Comparison of ENCODE assay signal across 9 mouse cellular contexts in genomic region chr1:172025201-172025904, GRCm38 (mm10). TPM values are rescaled to one million over a fixed set of nuclear protein-coding genes. Genes with fewer than 3 reads are reported as not detected.
DNase-seq lines count a peak whose midpoint lies in the region; ATAC-seq and TF ChIP-seq lines count a peak whose summit lies in the region.
"Had no signal": no experiment of that assay in that cellular context is flagged by ENCODE, and none has a peak within 500 bp of the region (broad histone marks: within the 10 kb centered on the region; RNA-seq: fewer than 3 reads in every experiment).

No protein-coding gene starts in this region.

- H3K4me3 ChIP-seq in lung, embryonic 14.5 days (ENCODE audit: low read depth, low read length) = peak overlapping the region; percentile 86
- H3K4me3 ChIP-seq in lung, adult 2 months (replicated peaks; ENCODE audit: extremely low read depth, low read depth, low read length) = no peak overlapping the region
- H3K4me3 ChIP-seq in limb, embryonic 11.5 days (ENCODE audit: low read depth, low read length) = peak overlapping the region; percentile 89
- H3K4me3 ChIP-seq in stomach, embryonic 15.5 days (replicated peaks) = peak overlapping the region; percentile 89

- no peak for TF ChIP-seq POLR2A in lung, adult 2 months (IDR thresholded peaks at IDR 0.05; ENCODE audit: borderline replicate concordance, extremely low read depth, low read depth, low read length)

- H3K4me2 ChIP-seq in lung, embryonic 14.5 days = peak overlapping the region; percentile 72
- H3K4me2 ChIP-seq in limb, embryonic 11.5 days (ENCODE audit: low read depth, severe bottlenecking) = peak overlapping the region; percentile 75
- peak overlapping the region; percentile 73 for H3K4me2 ChIP-seq in stomach, embryonic 15.5 days

- no peak for TF ChIP-seq CTCF in lung, embryonic 14.5 days (IDR thresholded peaks at IDR 0.05; ENCODE audit: low read depth)
- TF ChIP-seq CTCF in lung, adult 2 months (IDR thresholded peaks at IDR 0.05; ENCODE audit: insufficient read depth, low read length) = no peak

- no peaks in the 10 kb centered on the region for H3K9me3 ChIP-seq in lung, embryonic 14.5 days (ENCODE audit: low read depth, low read length)
- H3K9me3 ChIP-seq in limb, embryonic 11.5 days (ENCODE audit: control insufficient read depth, low read length) = no peaks in the 10 kb centered on the region
- H3K9me3 ChIP-seq in stomach, embryonic 15.5 days = no peaks in the 10 kb centered on the region

- ATAC-seq in lung, embryonic 14.5 days (ENCODE audit: insufficient read depth) = no peak
- ATAC-seq in limb, embryonic 11.5 days (ENCODE audit: insufficient number of reproducible peaks, low FRiP score, low TSS enrichment, low read depth) = no peak
- ATAC-seq in stomach, embryonic 15.5 days (ENCODE audit: insufficient read depth, low FRiP score, low read depth) = no peak

- no peak overlapping the region for H3K27ac ChIP-seq in lung, embryonic 14.5 days (ENCODE audit: low read depth)
- no peak overlapping the region for H3K27ac ChIP-seq in limb, embryonic 11.5 days (replicated peaks; ENCODE audit: low read depth, low read length)
- no peak overlapping the region for H3K27ac ChIP-seq in stomach, embryonic 15.5 days

- H3K27me3 ChIP-seq in lung, embryonic 14.5 days (ENCODE audit: insufficient read depth, low read length) = no peaks in the 10 kb centered on the region
- H3K27me3 ChIP-seq in limb, embryonic 11.5 days (ENCODE audit: control insufficient read depth, insufficient read depth, low read length) = no peaks in the 10 kb centered on the region
- H3K27me3 ChIP-seq in stomach, embryonic 15.5 days (replicated peaks) = no peaks in the 10 kb centered on the region

- H3K9ac ChIP-seq in lung, embryonic 14.5 days = peak overlapping the region; percentile 93; the same call in 1 of the 2 replicates
- H3K9ac ChIP-seq in limb, embryonic 11.5 days (ENCODE audit: low read length) = peak overlapping the region; percentile 98
- no peak overlapping the region for H3K9ac ChIP-seq in stomach, embryonic 15.5 days

- H3K4me1 ChIP-seq in lung, embryonic 14.5 days (ENCODE audit: insufficient read depth) = peaks cover 12% of the 10 kb centered on the region; the same call in 1 of the 2 replicates
- 0 out of 2 replicates have a peak, but pooled peaks cover 4% of the 10 kb centered on the region for H3K4me1 ChIP-seq in lung, adult 2 months (ENCODE audit: control insufficient read depth, insufficient read depth, low read length)
- peaks cover 24% of the 10 kb centered on the region for H3K4me1 ChIP-seq in limb, embryonic 11.5 days (ENCODE audit: control insufficient read depth, insufficient read depth, low read length)
- peaks cover 30% of the 10 kb centered on the region for H3K4me1 ChIP-seq in stomach, embryonic 15.5 days

- DNase-seq in cerebellum, adult 9-10 months = peak; percentile 45
- DNase-seq in cerebellum, adult 11 months = no peak
- no peak for DNase-seq in lung, embryonic 14.5 days
- DNase-seq in lung, adult 2 months = no peak
- DNase-seq in limb, embryonic 11.5 days (ENCODE audit: low spot score) = no peak
- DNase-seq in right cerebral cortex, postnatal 25 days = no peak
- no peak for DNase-seq in right cerebral cortex, adult 2 months (ENCODE audit: low spot score in 2 of 2)
- DNase-seq: gastrocnemius, postnatal 10 days had no signal

- peaks cover 3% of the 10 kb centered on the region; the same call in 1 of the 2 replicates for H3K36me3 ChIP-seq in lung, embryonic 14.5 days (ENCODE audit: insufficient read depth)
- no peaks in the 10 kb centered on the region for H3K36me3 ChIP-seq in limb, embryonic 11.5 days (ENCODE audit: control insufficient read depth, insufficient read depth, low read length)
- H3K36me3 ChIP-seq in stomach, embryonic 15.5 days = no peaks in the 10 kb centered on the region

- WGBS in lung, embryonic 14.5 days = 44% methylated on average over 8 of the region's 8 CpGs
- 72% methylated on average over 8 of the region's 8 CpGs for WGBS in lung, adult 2 months
- WGBS in limb, embryonic 11.5 days = 58% methylated on average over 8 of the region's 8 CpGs
- WGBS in stomach, embryonic 15.5 days = 49% methylated on average over 8 of the region's 8 CpGs

RNA-seq across cellular contexts. Expression of gene Vangl2, which starts 2.9 kb away (rescaled TPM):
- polyA plus RNA-seq in lung, embryonic 14.5 days (2014; fragmentation: Nextera tagmentation; extraction: Ambion mirVana) = 17.1 TPM in 2 replicates
- polyA plus RNA-seq in lung, adult 2 months (2012; rRNA removed) = 4.4 and 9.6 TPM in 2 replicates
- polyA plus RNA-seq in limb, embryonic 11.5 days (2014; fragmentation: Nextera tagmentation; extraction: Ambion mirVana) = 23.3 and 26.3 TPM in 2 replicates
- polyA plus RNA-seq in stomach, embryonic 15.5 days (2015; fragmentation: Nextera tagmentation; extraction: Ambion mirVana) = 9.9 and 11.3 TPM in 2 replicates

RNA-seq across cellular contexts. Expression of gene Nhlh1, which starts 32.0 kb away (rescaled TPM):
- polyA plus RNA-seq in lung, embryonic 14.5 days (2014; fragmentation: Nextera tagmentation; extraction: Ambion mirVana) = not detected in 2 replicates
- 0.05 TPM in 1 of 2 replicates, not detected in the other for polyA plus RNA-seq in lung, adult 2 months (2012; rRNA removed)
- not detected in 2 replicates for polyA plus RNA-seq in limb, embryonic 11.5 days (2014; fragmentation: Nextera tagmentation; extraction: Ambion mirVana)
- polyA plus RNA-seq in stomach, embryonic 15.5 days (2015; fragmentation: Nextera tagmentation; extraction: Ambion mirVana) = not detected in 2 replicates

RNA-seq across cellular contexts. Expression of gene Copa, which starts 57.0 kb away (rescaled TPM):
- polyA plus RNA-seq in lung, embryonic 14.5 days (2014; fragmentation: Nextera tagmentation; extraction: Ambion mirVana) = 218 and 226 TPM in 2 replicates
- 31.5 and 53.1 TPM in 2 replicates for polyA plus RNA-seq in lung, adult 2 months (2012; rRNA removed)
- polyA plus RNA-seq in limb, embryonic 11.5 days (2014; fragmentation: Nextera tagmentation; extraction: Ambion mirVana) = 173 and 197 TPM in 2 replicates
- 190 and 220 TPM in 2 replicates for polyA plus RNA-seq in stomach, embryonic 15.5 days (2015; fragmentation: Nextera tagmentation; extraction: Ambion mirVana)

RNA-seq across cellular contexts. Expression of gene Ncstn, which starts 57.2 kb away (rescaled TPM):
- 131 and 133 TPM in 2 replicates for polyA plus RNA-seq in lung, embryonic 14.5 days (2014; fragmentation: Nextera tagmentation; extraction: Ambion mirVana)
- 80.1 and 95.0 TPM in 2 replicates for polyA plus RNA-seq in lung, adult 2 months (2012; rRNA removed)
- 86.8 and 89.2 TPM in 2 replicates for polyA plus RNA-seq in limb, embryonic 11.5 days (2014; fragmentation: Nextera tagmentation; extraction: Ambion mirVana)
- 114 and 133 TPM in 2 replicates for polyA plus RNA-seq in stomach, embryonic 15.5 days (2015; fragmentation: Nextera tagmentation; extraction: Ambion mirVana)
